Mouse (Mus musculus) heart, adult 2 months (tissue): ENCODE results near the gene Kalrn. TPM values are rescaled to one million over a fixed set of nuclear protein-coding genes. Genes with fewer than 3 reads are reported as not detected.

ENCODE experiments used
- DNase-seq, 2 experiments: peaks; one replicate each; pipeline ENCODE4 v3.0.0; 2021
- H3K27ac ChIP-seq: fragments of 200-600 bp; 2 replicates; pipeline ENCODE4 v1.8.1; 2022
- H3K27me3 ChIP-seq: fragments of 200-500 bp; 2 replicates; pipeline ENCODE4 v1.6.1; 2012; ENCODE audit warnings: mild to moderate bottlenecking, low read length, inconsistent platforms, mixed read lengths; ENCODE audit not compliant: control insufficient read depth, insufficient read depth
- H3K36me3 ChIP-seq: fragments of 200-500 bp; 2 replicates; pipeline ENCODE4 v1.6.1; 2012; ENCODE audit warnings: low read length, inconsistent platforms; ENCODE audit not compliant: control insufficient read depth, insufficient read depth
- H3K4me1 ChIP-seq: fragments of 200-500 bp; 2 replicates; pipeline ENCODE4 v1.6.1; 2011; ENCODE audit warnings: low read length; ENCODE audit not compliant: control insufficient read depth, insufficient read depth
- H3K4me3 ChIP-seq: fragments of 200-600 bp; 2 replicates; pipeline ENCODE4 v1.8.1; 2022
- H3K79me2 ChIP-seq: fragments of 200-500 bp; replicated peaks from 2 replicates; pipeline ENCODE4 v1.6.1; 2012; ENCODE audit warnings: mild to moderate bottlenecking, inconsistent platforms, low read length, moderate library complexity, mixed read lengths; ENCODE audit not compliant: control insufficient read depth, insufficient read depth
- H3K9ac ChIP-seq: fragments of 200-500 bp; 2 replicates; pipeline ENCODE4 v1.6.1; 2012; ENCODE audit warnings: low read depth, mild to moderate bottlenecking, control low read depth, inconsistent platforms, low read length, mixed read lengths
- CTCF ChIP-seq: fragments of 200-600 bp; IDR thresholded peaks from 2 replicates; pipeline ENCODE4 v1.8.1; 2022; ENCODE audit warnings: antibody characterized with exemption, mild to moderate bottlenecking, moderate library complexity
- EP300 ChIP-seq: fragments of 200-500 bp; IDR thresholded peaks from 2 replicates; pipeline ENCODE4 v1.6.1; 2011; ENCODE audit warnings: low read depth, low read length, control low read depth; ENCODE audit not compliant: insufficient read depth
- POLR2A ChIP-seq: fragments of 200-500 bp; IDR thresholded peaks from 2 replicates; pipeline ENCODE4 v1.6.1; 2011; ENCODE audit warnings: mild to moderate bottlenecking, low read depth, low read length, control low read depth; ENCODE audit not compliant: insufficient read depth
- WGBS: fragments of 180-500 bp; shearing (Covaris S2); methylation state at CpG from one replicate; pipeline ENCODE4 v1.1.7; 2018; 5-methylcytosine and 5-hydroxymethylcytosine counted together
- intact Hi-C: fragments of 180-260 bp; cut with DNase I; formaldehyde crosslinking; loops from one replicate; pipeline ENCODE4 v1.15.1; 2025
- polyA plus RNA-seq: library from polyadenylated mRNA; depleted of rRNA; stranded (reverse); fragments of >200 nt; gene quantifications from 2 replicates; pipeline ENCODE4 v1.2.3, GENCODE M21; 2012
- total RNA-seq, 2 experiments: library from RNA; stranded (reverse); gene quantifications; 2 replicates each; pipeline ENCODE4 v1.2.3; 2021

Gene Kalrn
- total and polyA plus RNA-seq, 3 experiments: 8.2 to 31.8 (median 26.1) TPM

- DNase-seq: no peak
- Histone ChIP-seq H3K79me2 (no peaks in the 10 kb centered on the region), H3K36me3 (no peaks in the 10 kb centered on the region), H3K9ac (no peak overlapping the region), H3K27ac (no peak overlapping the region), H3K4me3 (no peak overlapping the region), H3K27me3 (no peaks in the 10 kb centered on the region), H3K4me1 (no peaks in the 10 kb centered on the region)
- 77% methylated on average over 3 of the region's 3 CpGs for WGBS
- TF ChIP-seq CTCF (no peak), EP300 (no peak), POLR2A (no peak)
- intact Hi-C loops: no loop called here
Measured at GRCm38 (mm10) chr16:34155696-34156095, 417.6 kb downstream of the Kalrn start.

DNA sequence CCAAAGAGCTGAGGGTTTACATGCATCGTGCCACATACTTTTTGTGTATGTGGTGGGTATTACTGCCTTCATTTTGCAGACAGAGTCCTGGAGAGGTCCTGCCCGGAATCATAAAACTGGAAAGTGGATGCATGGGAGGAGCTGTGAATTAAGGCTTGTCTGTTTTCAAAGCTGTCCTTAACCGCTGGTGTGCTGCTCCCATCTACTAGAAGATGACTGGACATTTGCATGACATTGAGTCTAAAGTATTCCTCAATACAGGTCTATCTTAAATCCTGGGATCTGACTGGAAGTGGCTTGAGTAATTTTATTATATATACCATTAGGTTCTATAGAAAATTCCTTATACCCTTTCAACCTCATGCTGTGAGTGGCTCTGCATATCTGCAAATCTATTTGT lies 418.4 kb downstream of the Kalrn start:
- WGBS: 85% methylated on average over 3 of the region's 3 CpGs
- no peaks in the 10 kb centered on the region for H3K27me3 ChIP-seq
- no peaks in the 10 kb centered on the region for H3K4me1 ChIP-seq
- H3K27ac ChIP-seq: no peak overlapping the region
- H3K79me2 ChIP-seq: no peaks in the 10 kb centered on the region
- intact Hi-C loops: no loop called here
- DNase-seq: no peak
- H3K4me3 ChIP-seq: no peak overlapping the region
- no peak overlapping the region for H3K9ac ChIP-seq
- no peak for TF ChIP-seq CTCF
- no peak for TF ChIP-seq EP300
- no peak for TF ChIP-seq POLR2A
- no peaks in the 10 kb centered on the region for H3K36me3 ChIP-seq

- intact Hi-C loops: no loop called here
- H3K36me3 ChIP-seq: no peaks in the 10 kb centered on the region
- no peak overlapping the region for H3K4me3 ChIP-seq
- TF ChIP-seq EP300: no peak
- no peak for TF ChIP-seq CTCF
- TF ChIP-seq POLR2A: no peak
- 83% methylated on average over 3 of the region's 3 CpGs for WGBS
- H3K4me1 ChIP-seq: no peaks in the 10 kb centered on the region
- H3K9ac ChIP-seq: no peak overlapping the region
- H3K27ac ChIP-seq: no peak overlapping the region
- no peaks in the 10 kb centered on the region for H3K79me2 ChIP-seq
- DNase-seq: no peak
- H3K27me3 ChIP-seq: no peaks in the 10 kb centered on the region
Measured at GRCm38 (mm10) chr16:34151528-34152071, 421.7 kb downstream of the Kalrn start.

DNA sequence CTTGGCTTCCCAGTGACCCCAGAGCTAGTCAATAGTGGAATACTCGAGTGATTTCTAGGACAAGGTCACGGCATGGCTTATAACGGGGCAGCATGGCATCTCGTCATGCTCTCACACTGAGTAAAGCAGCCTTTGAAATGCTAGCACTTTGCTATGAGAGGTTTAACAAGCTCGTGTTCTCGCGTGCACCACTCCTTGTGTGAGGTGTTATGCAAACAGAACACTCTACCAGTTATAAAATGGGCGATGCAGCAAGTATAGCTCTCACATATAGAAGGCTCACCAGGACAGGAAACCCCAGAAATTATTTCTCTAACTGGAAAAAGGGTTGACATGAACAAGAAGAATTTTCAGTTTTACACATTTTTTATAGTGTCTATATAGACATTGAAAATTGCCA lies 431.7 kb downstream of the Kalrn start:
- H3K36me3 ChIP-seq: no peaks in the 10 kb centered on the region
- no peaks in the 10 kb centered on the region for H3K79me2 ChIP-seq
- TF ChIP-seq CTCF (no peak), POLR2A (no peak), EP300 (no peak)
- H3K9ac ChIP-seq: no peak overlapping the region
- WGBS: 91% methylated on average over 8 of the region's 8 CpGs
- H3K4me1 ChIP-seq: no peaks in the 10 kb centered on the region
- no peaks in the 10 kb centered on the region for H3K27me3 ChIP-seq
- no peak overlapping the region for H3K4me3 ChIP-seq
- DNase-seq: no peak
- intact Hi-C loops: no loop called here
- no peak overlapping the region for H3K27ac ChIP-seq

- Histone ChIP-seq H3K4me3 (no peak overlapping the region), H3K79me2 (no peaks in the 10 kb centered on the region), H3K9ac (no peak overlapping the region), H3K36me3 (no peaks in the 10 kb centered on the region), H3K4me1 (no peaks in the 10 kb centered on the region), H3K27ac (no peak overlapping the region), H3K27me3 (no peaks in the 10 kb centered on the region)
- 83% methylated on average over 2 of the region's 2 CpGs for WGBS
- intact Hi-C loops: no loop called here
- no peak for DNase-seq
- TF ChIP-seq EP300: no peak
- TF ChIP-seq CTCF: no peak
- no peak for TF ChIP-seq POLR2A
Measured at GRCm38 (mm10) chr16:34135074-34135473, 438.3 kb downstream of the Kalrn start.

DNA sequence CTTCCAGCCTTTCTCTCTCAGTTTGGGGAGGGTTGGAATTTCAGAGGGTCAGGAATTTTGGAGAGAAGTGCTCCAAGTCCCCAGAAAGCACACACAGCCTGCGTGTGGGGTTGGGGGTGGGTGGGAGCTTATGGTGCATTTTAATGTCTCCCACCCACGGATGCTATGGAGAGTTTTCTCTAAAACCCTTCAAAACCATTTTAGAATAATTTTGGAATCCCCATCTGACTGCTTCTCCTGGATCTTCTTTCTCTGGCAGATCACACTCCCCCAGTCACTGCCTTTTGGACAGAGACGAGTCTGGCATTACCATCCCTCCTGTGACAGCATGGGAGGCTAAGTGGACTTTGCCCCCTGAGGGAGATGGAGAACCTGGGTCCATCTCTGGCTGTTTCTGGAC lies 438.7 kb downstream of the Kalrn start:
- Histone ChIP-seq H3K4me3 (no peak overlapping the region), H3K79me2 (no peaks in the 10 kb centered on the region), H3K36me3 (no peaks in the 10 kb centered on the region), H3K4me1 (no peaks in the 10 kb centered on the region), H3K27ac (no peak overlapping the region), H3K9ac (no peak overlapping the region), H3K27me3 (no peaks in the 10 kb centered on the region)
- intact Hi-C loops: no loop called here
- TF ChIP-seq CTCF (no peak), POLR2A (no peak), EP300 (no peak)
- no peak for DNase-seq
- WGBS: 71% methylated on average over 3 of the region's 3 CpGs
